Mouse (Mus musculus) ovary, postnatal 10 days (tissue): ENCODE measurements around the gene Egf.

Source experiments
- DNase-seq: peaks from one replicate; pipeline ENCODE4 v3.0.0; 2022; ENCODE audit warnings: low spot score

Egf gene

GRCm38 (mm10) chr3:129714542-129715145 is 40.5 kb downstream of the Egf start:
- DNase-seq: no peak

GRCm38 (mm10) chr3:129708157-129708556 is 47.0 kb downstream of the Egf start:
- no peak for DNase-seq

- DNase-seq: no peak
Measured at GRCm38 (mm10) chr3:129698882-129699281, 56.2 kb downstream of the Egf start.

GRCm38 (mm10) chr3:129698365-129698764 is 56.8 kb downstream of the Egf start:
- DNase-seq: no peak

GRCm38 (mm10) chr3:129697691-129698090 is 57.4 kb downstream of the Egf start:
- DNase-seq: no peak

- DNase-seq: no peak
Measured at GRCm38 (mm10) chr3:129695943-129696342, 59.2 kb downstream of the Egf start.

- no peak for DNase-seq
Measured at GRCm38 (mm10) chr3:129693581-129693980, 61.5 kb downstream of the Egf start.

GRCm38 (mm10) chr3:129692816-129693215 is 62.3 kb downstream of the Egf start:
- DNase-seq: no peak

GRCm38 (mm10) chr3:129687429-129687828 is 67.7 kb downstream of the Egf start:
- DNase-seq: no peak

GRCm38 (mm10) chr3:129686698-129687333 is 68.3 kb downstream of the Egf start:
- DNase-seq: peak; percentile 7

- DNase-seq: no peak
Measured at GRCm38 (mm10) chr3:129686196-129686595, 68.9 kb downstream of the Egf start.

- no peak for DNase-seq
Measured at GRCm38 (mm10) chr3:129683060-129683679, 71.9 kb downstream of the Egf start.

GRCm38 (mm10) chr3:129682389-129682788 is 72.7 kb downstream of the Egf start:
- DNase-seq: no peak

GRCm38 (mm10) chr3:129681841-129682240 is 73.3 kb downstream of the Egf start:
- DNase-seq: no peak

GRCm38 (mm10) chr3:129680258-129680657 is 74.9 kb downstream of the Egf start:
- no peak for DNase-seq

- no peak for DNase-seq
Measured at GRCm38 (mm10) chr3:129675923-129676322, 79.2 kb downstream of the Egf start.

GRCm38 (mm10) chr3:129663906-129664305 is 91.2 kb downstream of the Egf start:
- no peak for DNase-seq

- DNase-seq: no peak
Measured at GRCm38 (mm10) chr3:129658776-129659175, 96.3 kb downstream of the Egf start.

GRCm38 (mm10) chr3:129657775-129658174 is 97.3 kb downstream of the Egf start:
- DNase-seq: no peak

- DNase-seq: no peak
Measured at GRCm38 (mm10) chr3:129657222-129657621, 97.9 kb downstream of the Egf start.

GRCm38 (mm10) chr3:129656540-129656939 is 98.6 kb downstream of the Egf start:
- DNase-seq: no peak

- no peak for DNase-seq
Measured at GRCm38 (mm10) chr3:129652476-129652875, 102.6 kb downstream of the Egf start.

- no peak for DNase-seq
Measured at GRCm38 (mm10) chr3:129651765-129652164, 103.4 kb downstream of the Egf start.

GRCm38 (mm10) chr3:129650931-129651330 is 104.2 kb downstream of the Egf start:
- no peak for DNase-seq
